Mouse (Mus musculus): ENCODE measurements around the gene Chst12. TPM values are rescaled to one million over a fixed set of nuclear protein-coding genes. Genes with fewer than 3 reads are reported as not detected.

Gene Chst12
- 14.8 and 15.5 TPM in 2 replicates for polyA plus RNA-seq (2012; rRNA removed; ENCODE audit: low replicate concordance)

GRCm38 (mm10) chr5:140505208-140505780, at the start of gene Chst12:
TSS of gene Chst12 (plus strand) at chr5:140505550.

GRCm38 (mm10) chr5:140564896-140565295, 59.5 kb downstream of the Chst12 start, which contains the start of gene Grifin:
TSS of gene Grifin (minus strand) at chr5:140565071.

Other genes with a start within 250 kb of the Chst12 start
- gene Mad1l1, start 184.0 kb upstream of the Chst12 start, polyA plus RNA-seq (2012; rRNA removed; ENCODE audit: low replicate concordance), result 15.2 and 20.3 TPM in 2 replicates
- 5.8 and 8.7 TPM in 2 replicates for gene Nudt1, start 183.9 kb upstream of the Chst12 start, polyA plus RNA-seq (2012; rRNA removed; ENCODE audit: low replicate concordance)
- 4.6 and 4.8 TPM in 2 replicates for gene Mrm2, start 173.7 kb upstream of the Chst12 start, polyA plus RNA-seq (2012; rRNA removed; ENCODE audit: low replicate concordance)
- 4.1 and 6.4 TPM in 2 replicates for gene Snx8, start 116.3 kb upstream of the Chst12 start, polyA plus RNA-seq (2012; rRNA removed; ENCODE audit: low replicate concordance)
- gene Eif3b, start 86.2 kb upstream of the Chst12 start, polyA plus RNA-seq (2012; rRNA removed; ENCODE audit: low replicate concordance), result 77.2 and 78.1 TPM in 2 replicates
- gene Gm4869, start 59.9 kb upstream of the Chst12 start, polyA plus RNA-seq (2012; rRNA removed; ENCODE audit: low replicate concordance), result not detected in 2 replicates
- gene Grifin, start 59.5 kb downstream of the Chst12 start, polyA plus RNA-seq (2012; rRNA removed; ENCODE audit: low replicate concordance), result not detected in 2 replicates
- gene Lfng, start 101.8 kb downstream of the Chst12 start, polyA plus RNA-seq (2012; rRNA removed; ENCODE audit: low replicate concordance), result 27.8 and 34.1 TPM in 2 replicates
- gene Ttyh3, start 143.5 kb downstream of the Chst12 start, polyA plus RNA-seq (2012; rRNA removed; ENCODE audit: low replicate concordance), result 46.3 and 52.6 TPM in 2 replicates
- 5.8 and 7.5 TPM in 2 replicates for gene Iqce, start 196.8 kb downstream of the Chst12 start, polyA plus RNA-seq (2012; rRNA removed; ENCODE audit: low replicate concordance)
- 14.0 and 17.0 TPM in 2 replicates for gene Brat1, start 199.5 kb downstream of the Chst12 start, polyA plus RNA-seq (2012; rRNA removed; ENCODE audit: low replicate concordance)
- gene Amz1, start 218.6 kb downstream of the Chst12 start, polyA plus RNA-seq (2012; rRNA removed; ENCODE audit: low replicate concordance), result 1.5 and 4.0 TPM in 2 replicates